Mouse (Mus musculus): ENCODE data around the gene Dlx4. TPM values are rescaled to one million over a fixed set of nuclear protein-coding genes. Genes with fewer than 3 reads are reported as not detected.

Dlx4 gene
- polyA plus RNA-seq, 1 experiment = not detected

DNA sequence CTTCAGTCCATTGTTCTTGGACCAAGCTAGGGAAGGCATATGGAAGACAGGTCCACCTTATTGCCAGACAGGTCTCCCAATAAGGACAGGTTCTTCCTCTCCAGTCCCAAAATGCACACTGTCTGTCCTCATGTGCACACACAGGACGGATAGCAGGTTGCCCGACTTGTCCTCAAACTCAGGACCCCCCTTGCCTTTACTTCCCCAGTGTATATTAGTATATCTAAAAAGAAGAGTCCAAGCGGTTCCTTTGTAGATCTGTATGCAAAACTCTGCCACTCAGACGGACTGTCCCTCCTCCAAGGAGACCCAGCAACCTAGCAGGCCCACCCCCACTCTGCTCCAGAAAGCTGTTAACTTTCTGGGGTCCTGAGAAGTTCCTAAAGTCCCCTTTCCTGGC lies 2.4 kb downstream of the Dlx4 start:
- Histone ChIP-seq H3K27me3 (replicated peaks; ENCODE audit: control insufficient read depth, insufficient read depth, low read length) (peaks cover 13% of the 10 kb centered on the region), H3K4me3 (ENCODE audit: insufficient read depth, low read depth, low read length) (no peak overlapping the region), H3K4me1 (ENCODE audit: control insufficient read depth, insufficient read depth, low read length) (0 out of 2 replicates have a peak, but pooled peaks cover 3% of the 10 kb centered on the region), H3K36me3 (ENCODE audit: control insufficient read depth, insufficient read depth, low read length) (no peaks in the 10 kb centered on the region), H3K27ac (ENCODE audit: insufficient read depth, low read depth, low read length) (no peak overlapping the region)
- TF ChIP-seq CTCF (conservative IDR thresholded peaks at IDR 0.05; ENCODE audit: insufficient read depth, insufficient read length, low read depth, low read length) (no peak), POLR2A (IDR thresholded peaks at IDR 0.05; ENCODE audit: low read depth, low read length) (no peak)
- no peak for DNase-seq
- WGBS = 27% methylated on average over 4 of the region's 4 CpGs

DNA sequence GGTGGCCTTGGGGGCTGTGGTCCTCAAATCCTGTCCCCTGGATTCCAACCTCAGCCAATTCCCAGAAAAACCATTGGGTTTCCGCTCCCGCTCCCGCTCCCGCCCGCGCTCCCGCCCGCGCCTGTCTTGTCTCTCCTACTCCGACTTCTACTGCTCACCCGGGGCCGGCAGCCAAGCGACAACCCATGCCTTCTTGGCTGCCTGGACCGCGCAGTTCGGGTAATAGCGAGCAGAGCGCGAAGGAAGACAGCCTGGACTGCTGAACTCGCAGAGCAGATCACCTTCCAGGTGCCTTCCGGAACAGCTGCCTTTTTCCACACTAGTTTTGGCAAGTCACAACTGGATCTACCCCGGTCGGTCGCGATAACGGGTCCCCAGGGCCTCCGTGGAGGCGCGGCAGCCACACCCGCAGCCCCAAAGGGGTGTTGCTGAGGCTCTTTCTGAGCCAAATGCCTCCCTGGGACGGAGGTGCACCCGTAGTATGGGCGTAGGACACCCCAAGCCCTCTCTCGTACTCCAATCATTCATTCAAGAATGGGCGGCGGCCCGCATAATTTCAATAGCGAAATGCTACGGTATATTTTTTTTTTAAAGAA lies 3.0 kb downstream of the Dlx4 start:
- 4% methylated on average over 39 of the region's 39 CpGs for WGBS
- H3K36me3 ChIP-seq (ENCODE audit: control insufficient read depth, insufficient read depth, low read length) = no peaks in the 10 kb centered on the region
- no peak overlapping the region for H3K4me3 ChIP-seq (ENCODE audit: insufficient read depth, low read depth, low read length)
- peaks cover 13% of the 10 kb centered on the region for H3K27me3 ChIP-seq (replicated peaks; ENCODE audit: control insufficient read depth, insufficient read depth, low read length)
- DNase-seq = peak; percentile 33
- no peak overlapping the region for H3K27ac ChIP-seq (ENCODE audit: insufficient read depth, low read depth, low read length)
- 0 out of 2 replicates have a peak, but pooled peaks cover 3% of the 10 kb centered on the region for H3K4me1 ChIP-seq (ENCODE audit: control insufficient read depth, insufficient read depth, low read length)
- TF ChIP-seq POLR2A (IDR thresholded peaks at IDR 0.05; ENCODE audit: low read depth, low read length) (no peak), CTCF (conservative IDR thresholded peaks at IDR 0.05; ENCODE audit: insufficient read depth, insufficient read length, low read depth, low read length) (no peak)

DNA sequence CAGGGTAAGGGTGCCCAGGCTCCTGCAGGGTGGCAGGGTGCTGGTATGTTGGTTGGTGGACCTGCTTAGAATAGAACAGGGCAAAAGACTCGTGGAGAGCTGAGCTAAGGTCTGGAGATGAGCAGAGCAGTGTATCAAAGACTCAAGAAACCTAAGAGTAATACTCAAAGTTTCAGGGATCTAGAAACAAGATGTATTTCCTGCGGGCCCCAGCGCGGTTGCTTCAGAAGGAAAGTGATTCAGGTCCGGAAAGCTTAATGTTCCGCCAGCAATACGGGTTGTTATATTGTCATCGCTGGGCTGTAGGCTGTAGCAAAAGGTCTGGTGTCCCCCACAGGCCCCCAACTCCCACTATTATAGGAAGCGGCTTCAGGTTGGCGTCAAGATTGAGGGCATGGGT lies 3.8 kb downstream of the Dlx4 start:
- no peak for DNase-seq
- Histone ChIP-seq H3K4me3 (ENCODE audit: insufficient read depth, low read depth, low read length) (no peak overlapping the region), H3K4me1 (ENCODE audit: control insufficient read depth, insufficient read depth, low read length) (0 out of 2 replicates have a peak, but pooled peaks cover 3% of the 10 kb centered on the region), H3K27ac (ENCODE audit: insufficient read depth, low read depth, low read length) (no peak overlapping the region), H3K27me3 (replicated peaks; ENCODE audit: control insufficient read depth, insufficient read depth, low read length) (peaks cover 13% of the 10 kb centered on the region), H3K36me3 (ENCODE audit: control insufficient read depth, insufficient read depth, low read length) (no peaks in the 10 kb centered on the region)
- TF ChIP-seq CTCF (conservative IDR thresholded peaks at IDR 0.05; ENCODE audit: insufficient read depth, insufficient read length, low read depth, low read length) (no peak), POLR2A (IDR thresholded peaks at IDR 0.05; ENCODE audit: low read depth, low read length) (no peak)
- WGBS = 20% methylated on average over 10 of the region's 10 CpGs

DNA sequence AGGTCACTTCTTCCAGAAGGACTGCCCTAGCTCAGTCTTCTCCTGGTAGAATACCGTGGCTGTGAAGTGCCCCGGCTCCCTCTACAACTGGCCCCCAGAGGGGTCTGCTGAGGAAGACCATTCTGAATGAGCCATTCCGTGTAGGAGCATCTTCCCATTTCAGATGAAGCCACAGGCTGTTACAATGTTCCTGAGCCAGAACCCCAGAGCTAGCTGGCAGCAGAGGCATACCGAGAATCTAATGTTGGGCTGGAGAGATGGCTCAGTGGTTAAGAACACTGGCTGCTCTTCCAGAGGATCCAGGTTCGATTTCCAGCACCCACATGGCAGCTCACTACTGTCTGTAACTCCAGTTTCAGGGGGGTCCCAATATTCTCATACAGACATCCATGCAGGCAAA lies 6.2 kb downstream of the Dlx4 start:
- DNase-seq = no peak
- Histone ChIP-seq H3K4me1 (ENCODE audit: control insufficient read depth, insufficient read depth, low read length) (no peaks in the 10 kb centered on the region), H3K27me3 (replicated peaks; ENCODE audit: control insufficient read depth, insufficient read depth, low read length) (peaks cover 2% of the 10 kb centered on the region), H3K36me3 (ENCODE audit: control insufficient read depth, insufficient read depth, low read length) (no peaks in the 10 kb centered on the region), H3K27ac (ENCODE audit: insufficient read depth, low read depth, low read length) (no peak overlapping the region), H3K4me3 (ENCODE audit: insufficient read depth, low read depth, low read length) (no peak overlapping the region)
- TF ChIP-seq POLR2A (IDR thresholded peaks at IDR 0.05; ENCODE audit: low read depth, low read length) (no peak), CTCF (conservative IDR thresholded peaks at IDR 0.05; ENCODE audit: insufficient read depth, insufficient read length, low read depth, low read length) (no peak)
- 64% methylated on average over 5 of the region's 5 CpGs for WGBS

DNA sequence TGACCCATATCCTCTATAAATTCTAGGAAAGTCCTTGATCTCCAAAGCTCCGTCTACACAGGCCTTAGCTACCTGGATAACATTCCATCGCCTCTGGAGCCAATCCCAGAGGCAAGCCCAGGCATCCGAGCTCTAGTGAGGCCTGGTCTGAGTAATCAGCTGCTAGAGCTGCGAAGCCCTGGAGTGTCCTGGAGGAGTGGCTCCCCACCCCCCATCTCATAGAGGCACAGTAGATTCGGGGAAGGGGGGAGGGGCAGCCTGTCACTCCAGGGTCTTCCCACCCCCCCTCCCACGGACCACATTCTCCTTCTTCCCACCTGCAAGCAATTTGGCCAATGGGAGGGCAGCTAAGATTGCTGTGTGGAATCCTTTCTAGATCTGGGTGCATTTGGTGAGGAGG lies 8.8 kb downstream of the Dlx4 start:
- 49% methylated on average over 6 of the region's 6 CpGs for WGBS
- no peak for TF ChIP-seq CTCF (conservative IDR thresholded peaks at IDR 0.05; ENCODE audit: insufficient read depth, insufficient read length, low read depth, low read length)
- no peak for TF ChIP-seq POLR2A (IDR thresholded peaks at IDR 0.05; ENCODE audit: low read depth, low read length)
- no peak for DNase-seq
- Histone ChIP-seq H3K27me3 (replicated peaks; ENCODE audit: control insufficient read depth, insufficient read depth, low read length) (no peaks in the 10 kb centered on the region), H3K4me1 (ENCODE audit: control insufficient read depth, insufficient read depth, low read length) (no peaks in the 10 kb centered on the region), H3K36me3 (ENCODE audit: control insufficient read depth, insufficient read depth, low read length) (no peaks in the 10 kb centered on the region), H3K27ac (ENCODE audit: insufficient read depth, low read depth, low read length) (no peak overlapping the region), H3K4me3 (ENCODE audit: insufficient read depth, low read depth, low read length) (no peak overlapping the region)

DNA sequence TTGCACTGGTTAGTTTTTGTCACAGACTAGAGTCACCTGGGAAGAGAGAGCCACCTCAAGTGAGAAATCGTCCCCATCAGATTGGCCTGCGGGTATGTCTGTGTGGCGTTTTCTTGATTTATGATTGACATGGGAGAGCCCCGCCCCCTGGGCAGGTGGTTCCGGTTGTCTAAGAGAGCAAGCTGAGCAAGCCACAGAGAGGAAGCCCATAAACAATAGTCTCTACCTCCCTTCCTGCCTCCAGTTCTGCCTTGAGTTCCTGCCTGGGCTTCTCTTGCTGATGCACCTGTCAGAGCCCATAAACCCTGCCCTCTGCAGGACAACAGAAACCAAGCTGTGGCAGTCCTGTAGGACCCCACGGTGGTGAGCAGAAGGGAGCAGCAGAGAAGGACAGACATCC lies 12.7 kb downstream of the Dlx4 start:
- no peak for TF ChIP-seq CTCF (conservative IDR thresholded peaks at IDR 0.05; ENCODE audit: insufficient read depth, insufficient read length, low read depth, low read length)
- H3K4me1 ChIP-seq (ENCODE audit: control insufficient read depth, insufficient read depth, low read length) = no peaks in the 10 kb centered on the region
- no peaks in the 10 kb centered on the region for H3K36me3 ChIP-seq (ENCODE audit: control insufficient read depth, insufficient read depth, low read length)
- WGBS = 50% methylated on average over 6 of the region's 6 CpGs
- H3K4me3 ChIP-seq (ENCODE audit: insufficient read depth, low read depth, low read length) = no peak overlapping the region
- DNase-seq = no peak
- no peaks in the 10 kb centered on the region for H3K27me3 ChIP-seq (replicated peaks; ENCODE audit: control insufficient read depth, insufficient read depth, low read length)
- H3K27ac ChIP-seq (ENCODE audit: insufficient read depth, low read depth, low read length) = no peak overlapping the region

DNA sequence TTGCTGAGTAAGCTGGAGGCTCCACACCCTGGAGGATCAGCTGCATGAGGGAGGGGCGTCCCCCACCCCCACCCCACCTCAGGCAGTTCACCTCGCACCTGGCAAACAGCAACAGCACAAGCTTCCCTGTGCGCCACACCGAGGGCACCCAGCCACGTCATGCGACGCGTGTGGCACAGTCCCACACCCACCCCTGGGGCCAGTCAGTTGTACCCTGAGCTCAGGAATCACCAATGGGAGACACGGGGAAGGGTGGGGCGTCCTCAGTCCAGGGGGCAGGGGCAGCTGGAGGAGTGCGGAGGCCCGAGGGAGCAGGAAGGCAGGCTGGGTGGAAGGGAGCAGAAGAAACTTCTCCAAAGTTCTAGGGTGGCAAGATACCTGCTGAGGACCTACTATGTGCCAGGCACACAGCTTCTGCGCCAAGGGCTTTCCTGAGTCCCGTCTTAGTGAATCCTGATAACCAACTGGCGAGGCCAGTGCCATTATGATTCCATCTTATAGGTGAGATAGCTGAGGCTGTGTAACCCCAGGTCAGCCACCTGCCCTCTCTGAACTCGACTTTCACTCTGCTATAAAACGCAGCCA lies 15.3 kb downstream of the Dlx4 start:
- TF ChIP-seq CTCF (conservative IDR thresholded peaks at IDR 0.05; ENCODE audit: insufficient read depth, insufficient read length, low read depth, low read length) (no peak), POLR2A (IDR thresholded peaks at IDR 0.05; ENCODE audit: low read depth, low read length) (no peak)
- Histone ChIP-seq H3K27me3 (replicated peaks; ENCODE audit: control insufficient read depth, insufficient read depth, low read length) (no peaks in the 10 kb centered on the region), H3K4me3 (ENCODE audit: insufficient read depth, low read depth, low read length) (no peak overlapping the region), H3K4me1 (ENCODE audit: control insufficient read depth, insufficient read depth, low read length) (no peaks in the 10 kb centered on the region), H3K36me3 (ENCODE audit: control insufficient read depth, insufficient read depth, low read length) (no peaks in the 10 kb centered on the region), H3K27ac (ENCODE audit: insufficient read depth, low read depth, low read length) (no peak overlapping the region)
- no peak for DNase-seq
- WGBS = 60% methylated on average over 17 of the region's 17 CpGs
